Mouse (Mus musculus): ENCODE data around the gene C9.

C9 gene

DNA sequence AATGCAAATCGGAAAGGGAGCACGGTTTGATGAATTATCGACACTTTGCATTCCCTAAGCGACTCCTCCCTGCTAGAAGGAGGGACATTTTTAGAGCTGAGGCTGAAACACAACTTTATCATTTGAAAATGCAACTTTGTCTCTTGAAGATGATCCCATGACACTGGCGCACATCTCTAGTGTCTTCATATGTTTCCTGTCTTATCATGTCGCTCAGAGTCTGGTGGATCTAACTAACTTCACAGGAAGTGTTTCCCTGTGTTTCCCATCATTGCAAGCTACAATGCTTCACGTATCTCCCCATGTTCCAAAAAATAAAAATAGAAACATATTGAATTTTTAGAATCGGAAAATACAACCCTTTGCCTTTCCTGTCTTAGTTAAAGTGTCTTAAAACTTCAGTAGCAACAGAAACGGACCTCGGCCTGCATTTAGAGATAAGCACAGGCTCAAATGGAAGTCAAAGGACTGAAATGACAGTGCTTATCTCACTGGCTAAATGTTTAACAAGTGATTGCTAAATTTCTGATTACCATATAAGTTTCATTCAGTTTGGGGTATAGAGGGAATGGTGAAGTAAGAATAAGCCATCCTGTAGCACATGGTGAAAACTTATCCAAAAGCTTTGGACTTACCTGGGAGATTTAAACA, 75.5 kb downstream of the C9 start:
- no peaks in the 10 kb centered on the region for H3K27me3 ChIP-seq (ENCODE audit: control insufficient read depth, insufficient read depth, low read length, poor library complexity, severe bottlenecking)
- H3K36me3 ChIP-seq (ENCODE audit: control insufficient read depth, insufficient read depth, low read length, poor library complexity, severe bottlenecking): no peaks in the 10 kb centered on the region
- DNase-seq (ENCODE audit: low read depth, low spot score): no peak

DNA sequence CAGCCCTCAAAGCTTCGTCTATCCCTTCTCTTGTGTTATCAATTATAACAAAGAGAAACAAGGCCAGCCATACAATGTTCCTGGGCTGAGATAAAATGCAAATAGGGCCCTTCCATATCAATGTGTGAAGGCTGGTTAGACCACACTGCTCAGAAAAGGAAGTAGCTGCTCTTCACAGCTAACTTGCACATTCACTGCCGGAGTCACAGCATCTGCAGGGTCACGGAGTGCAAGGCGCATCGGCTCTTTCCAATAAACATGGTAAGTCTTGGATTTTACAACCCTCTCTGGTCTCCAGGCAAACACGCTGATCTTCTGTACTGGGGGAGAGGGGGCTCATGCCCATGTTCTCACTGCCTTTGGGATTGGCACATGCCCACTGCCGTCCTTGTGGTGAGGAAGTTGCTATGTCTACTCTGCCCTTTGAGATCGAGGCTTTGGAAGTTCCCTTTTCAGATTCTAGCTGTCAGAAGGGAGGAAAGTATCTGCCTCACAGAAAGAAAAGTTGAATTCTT, 77.6 kb downstream of the C9 start, which contains the start of gene Fyb:
Fyb (plus strand) TSS at position 201 of the 515 bp plus-strand sequence.
- Histone ChIP-seq H3K27me3 (ENCODE audit: control insufficient read depth, insufficient read depth, low read length, poor library complexity, severe bottlenecking) (no peaks in the 10 kb centered on the region), H3K36me3 (ENCODE audit: control insufficient read depth, insufficient read depth, low read length, poor library complexity, severe bottlenecking) (no peaks in the 10 kb centered on the region)
- no peak for DNase-seq (ENCODE audit: low read depth, low spot score)

DNA sequence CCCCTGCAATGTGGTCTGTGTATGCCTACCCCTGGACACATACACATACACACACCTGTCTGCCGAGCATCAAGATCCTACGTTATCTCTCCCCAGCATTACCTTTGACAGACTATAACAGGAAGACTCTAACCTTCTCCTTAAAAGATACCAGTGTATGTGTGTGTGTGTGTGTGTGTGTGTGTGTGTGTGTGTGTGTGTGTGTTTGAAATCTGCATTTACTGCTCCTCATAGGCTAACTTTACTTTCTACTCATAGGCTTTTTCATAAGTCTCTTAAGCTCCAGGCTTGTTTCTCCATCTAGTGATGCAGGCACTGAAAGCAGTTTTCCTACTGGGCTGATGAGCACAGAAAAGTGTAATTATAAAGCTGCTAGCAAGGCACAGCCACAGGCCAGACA, 79.7 kb downstream of the C9 start:
- Histone ChIP-seq H3K36me3 (ENCODE audit: control insufficient read depth, insufficient read depth, low read length, poor library complexity, severe bottlenecking) (no peaks in the 10 kb centered on the region), H3K27me3 (ENCODE audit: control insufficient read depth, insufficient read depth, low read length, poor library complexity, severe bottlenecking) (no peaks in the 10 kb centered on the region)
- no peak for DNase-seq (ENCODE audit: low read depth, low spot score)

DNA sequence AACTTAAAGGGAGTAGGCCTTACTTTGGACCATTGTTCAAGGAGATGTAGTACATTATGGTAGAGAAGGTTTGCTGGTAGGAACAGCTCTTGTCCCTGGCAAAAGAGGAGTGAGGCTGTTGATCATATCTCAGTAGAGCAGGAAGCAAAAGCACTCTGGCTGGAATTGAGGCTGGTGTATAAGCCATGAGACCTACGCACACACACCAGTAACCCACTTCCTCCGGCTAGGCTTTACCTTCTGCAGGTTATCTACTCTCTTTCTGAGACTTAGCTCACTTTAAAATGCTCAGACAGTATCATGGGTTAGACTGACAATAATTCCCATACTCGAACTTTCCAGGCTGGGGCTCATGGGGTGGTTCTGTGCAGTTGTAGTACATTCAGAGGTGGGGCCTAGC, 80.3 kb downstream of the C9 start:
- Histone ChIP-seq H3K27me3 (ENCODE audit: control insufficient read depth, insufficient read depth, low read length, poor library complexity, severe bottlenecking) (no peaks in the 10 kb centered on the region), H3K36me3 (ENCODE audit: control insufficient read depth, insufficient read depth, low read length, poor library complexity, severe bottlenecking) (no peaks in the 10 kb centered on the region)
- no peak for DNase-seq (ENCODE audit: low read depth, low spot score)

DNA sequence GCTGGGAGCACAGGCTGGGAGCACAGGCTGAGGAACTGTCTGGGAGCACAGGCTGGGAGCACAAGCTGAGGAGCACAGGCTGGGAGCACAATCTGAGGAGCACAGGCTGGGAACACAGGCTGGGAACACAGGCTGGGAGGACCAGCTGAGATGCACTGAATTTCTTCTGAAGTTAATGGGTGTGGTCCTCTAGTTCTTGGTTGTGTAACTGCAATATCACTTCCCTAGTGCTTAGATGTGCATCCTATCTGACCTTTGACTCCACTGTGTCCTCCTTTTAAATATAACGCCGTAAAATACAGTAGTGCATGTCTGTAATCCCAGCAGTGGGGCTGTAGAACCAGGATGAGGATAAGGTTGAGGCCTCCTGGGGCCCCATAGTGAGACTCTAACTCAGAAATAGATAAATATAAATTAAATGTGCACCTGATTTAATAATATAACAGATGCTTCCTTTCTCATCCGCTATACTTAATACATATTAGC, 88.8 kb downstream of the C9 start:
- DNase-seq (ENCODE audit: low read depth, low spot score): no peak
- H3K36me3 ChIP-seq (ENCODE audit: control insufficient read depth, insufficient read depth, low read length, poor library complexity, severe bottlenecking): no peaks in the 10 kb centered on the region
- no peaks in the 10 kb centered on the region for H3K27me3 ChIP-seq (ENCODE audit: control insufficient read depth, insufficient read depth, low read length, poor library complexity, severe bottlenecking)

DNA sequence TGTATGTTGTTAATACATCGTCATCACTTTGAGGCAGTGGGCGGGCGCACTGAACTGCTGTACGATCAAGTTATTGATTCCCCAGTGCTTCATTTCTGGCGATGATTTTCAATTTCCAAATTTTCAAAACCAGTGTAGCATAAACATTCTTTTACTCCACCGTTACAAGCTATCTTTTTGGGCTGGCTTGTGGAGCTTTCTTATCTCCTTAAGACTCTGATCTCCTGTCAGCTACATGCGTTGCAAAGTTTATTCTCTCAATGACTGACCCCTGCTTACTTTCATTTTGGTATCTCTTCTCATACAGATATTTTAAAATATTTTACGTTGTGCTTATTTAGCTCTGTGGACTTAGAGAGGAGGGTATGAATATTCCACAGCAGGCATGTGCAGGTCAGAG, 89.5 kb downstream of the C9 start:
- Histone ChIP-seq H3K27me3 (ENCODE audit: control insufficient read depth, insufficient read depth, low read length, poor library complexity, severe bottlenecking) (no peaks in the 10 kb centered on the region), H3K36me3 (ENCODE audit: control insufficient read depth, insufficient read depth, low read length, poor library complexity, severe bottlenecking) (no peaks in the 10 kb centered on the region)
- no peak for DNase-seq (ENCODE audit: low read depth, low spot score)

DNA sequence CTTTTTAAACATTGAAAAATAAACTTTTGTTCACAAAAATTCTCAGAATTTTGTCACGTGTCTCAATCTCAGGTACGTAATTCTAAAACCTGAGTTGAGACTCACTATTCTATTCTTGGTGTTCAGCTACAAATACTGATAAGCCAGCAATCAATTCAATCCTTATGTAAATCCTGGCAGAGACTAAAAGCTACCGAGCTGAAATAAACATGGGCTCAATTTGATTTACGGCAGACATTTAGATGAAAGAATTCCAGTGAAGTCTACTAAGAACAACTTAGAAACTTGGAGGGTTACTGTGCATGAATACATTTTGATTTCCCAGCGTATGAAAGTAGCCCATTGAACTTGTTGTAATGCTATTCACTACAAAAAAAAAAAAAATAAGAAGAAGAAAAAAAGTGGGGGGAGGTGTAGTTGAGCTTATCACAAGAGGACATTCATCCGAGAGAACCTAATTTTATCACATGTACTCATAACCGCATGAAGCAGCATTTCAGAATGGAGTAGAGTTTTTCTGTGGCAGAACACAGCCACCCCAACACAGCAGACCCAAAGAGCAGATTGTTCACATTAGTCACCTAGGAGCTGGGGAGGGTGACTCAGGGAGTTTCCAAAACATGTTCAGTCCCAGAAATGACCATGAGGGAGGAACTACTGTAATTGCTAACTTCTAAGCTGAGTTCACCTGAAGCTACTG, 94.7 kb downstream of the C9 start:
- H3K27me3 ChIP-seq (ENCODE audit: control insufficient read depth, insufficient read depth, low read length, poor library complexity, severe bottlenecking): no peaks in the 10 kb centered on the region
- no peak for DNase-seq (ENCODE audit: low read depth, low spot score)

More for the DNA sequence above, 94.7 kb downstream of the C9 start:
- no peaks in the 10 kb centered on the region for H3K36me3 ChIP-seq (ENCODE audit: control insufficient read depth, insufficient read depth, low read length, poor library complexity, severe bottlenecking)

Data from splenic B cell, adult 2 months (primary cell).